Mouse (Mus musculus) liver, embryonic 12.5 days (tissue): ENCODE results near the gene Fhit. TPM values are rescaled to one million over a fixed set of nuclear protein-coding genes. Genes with fewer than 3 reads are reported as not detected.

Experiments used
- ATAC-seq: fragments of 200-750 bp; cut with Nextera tagmentation; 2 replicates; pipeline ENCODE4 v1.8.0; 2017; ENCODE audit warnings: moderate number of reproducible peaks, mild to moderate bottlenecking, moderate library complexity
- H3K27ac ChIP-seq: fragments of 300-500 bp; sonication (generic); 2 replicates; pipeline ENCODE4 v1.5.1; 2016; ENCODE audit warnings: mild to moderate bottlenecking
- H3K27me3 ChIP-seq: fragments of 300-500 bp; sonication (generic); replicated peaks from 2 replicates; pipeline ENCODE4 v1.6.1; 2016; ENCODE audit warnings: mild to moderate bottlenecking, moderate library complexity
- H3K36me3 ChIP-seq: fragments of 300-500 bp; sonication (generic); 2 replicates; pipeline ENCODE4 v1.6.1; 2016; ENCODE audit warnings: mild to moderate bottlenecking, moderate library complexity
- H3K4me1 ChIP-seq: fragments of 300-500 bp; sonication (generic); 2 replicates; pipeline ENCODE4 v1.6.1; 2016
- H3K4me2 ChIP-seq: fragments of 300-500 bp; sonication (generic); 2 replicates; pipeline ENCODE4 v1.6.1; 2016; ENCODE audit warnings: mild to moderate bottlenecking, moderate library complexity
- H3K4me3 ChIP-seq: fragments of 300-500 bp; sonication (generic); 2 replicates; pipeline ENCODE4 v1.5.1; 2016; ENCODE audit warnings: mild to moderate bottlenecking, moderate library complexity
- H3K9ac ChIP-seq: fragments of 300-500 bp; sonication (generic); 2 replicates; pipeline ENCODE4 v1.6.1; 2016; ENCODE audit warnings: mild to moderate bottlenecking, moderate library complexity
- H3K9me3 ChIP-seq: fragments of 300-500 bp; sonication (generic); replicated peaks from 2 replicates; pipeline ENCODE4 v1.6.1; 2016; ENCODE audit warnings: mild to moderate bottlenecking, moderate library complexity
- WGBS: fragments of 180-500 bp; shearing (Covaris S2); methylation state at CpG from one replicate; pipeline ENCODE4 v1.1.7; 2016; ENCODE audit not compliant: insufficient replicate concordance; 5-methylcytosine and 5-hydroxymethylcytosine counted together
- polyA plus RNA-seq: library from polyadenylated mRNA; unstranded; fragments of >200 nt; fragmentation: Nextera tagmentation; extraction: Ambion mirVana; gene quantifications from 2 replicates; pipeline ENCODE4 v1.2.1, GENCODE M21; 2016

The Fhit gene
- polyA plus RNA-seq, 1 experiment from 2014 or later = 2.1 TPM

DNA sequence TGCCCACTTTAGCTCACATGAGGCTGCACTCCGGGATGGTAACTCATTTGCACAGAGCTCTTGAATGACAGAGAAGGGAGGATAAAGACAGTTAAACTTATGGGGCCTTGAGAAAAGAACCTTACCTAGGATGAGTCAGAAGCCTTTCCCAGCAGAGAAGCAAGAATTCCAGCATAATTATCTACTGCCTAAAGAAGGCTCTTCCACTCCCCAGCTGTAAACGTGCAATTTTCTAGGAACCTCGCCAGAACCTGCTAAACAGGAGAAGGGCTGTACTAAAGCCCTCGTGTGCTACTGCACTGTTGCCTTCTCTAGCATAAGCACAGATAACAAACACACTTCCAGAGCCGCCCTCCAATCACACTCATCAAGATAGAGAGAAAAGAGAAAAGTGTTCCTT, 709.6 kb downstream of the Fhit start:
- ATAC-seq = peak; percentile 52
- Histone ChIP-seq H3K9me3 (no peaks in the 10 kb centered on the region), H3K9ac (no peak overlapping the region), H3K4me2 (peak overlapping the region; percentile 73), H3K27me3 (no peaks in the 10 kb centered on the region), H3K4me3 (peak overlapping the region; percentile 51; the same call in 1 of the 2 replicates), H3K27ac (peak overlapping the region; percentile 77), H3K4me1 (peaks cover 26% of the 10 kb centered on the region), H3K36me3 (no peaks in the 10 kb centered on the region)
- WGBS = 33% methylated on average over 5 of the region's 5 CpGs

DNA sequence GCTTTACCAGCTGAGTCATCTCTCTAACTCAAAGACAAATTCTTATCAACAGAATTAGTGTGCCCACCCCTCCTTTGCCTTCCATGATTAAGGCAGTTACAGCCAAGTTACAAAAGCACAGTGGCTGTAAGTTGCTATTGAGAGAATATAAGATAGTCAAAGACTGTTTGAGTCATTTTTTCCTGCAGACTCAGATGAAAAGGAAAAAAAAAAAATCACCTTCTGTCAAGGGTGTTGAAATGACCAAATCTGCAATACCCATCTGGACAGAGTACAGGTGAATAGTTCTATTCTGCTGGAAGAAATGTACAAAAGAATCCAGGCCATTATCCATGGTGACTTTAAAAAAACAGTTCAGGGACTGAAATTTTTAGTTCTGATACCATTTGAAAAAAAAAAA, 716.5 kb downstream of the Fhit start:
- no peaks in the 10 kb centered on the region for H3K4me1 ChIP-seq
- no peak overlapping the region for H3K4me2 ChIP-seq
- no peaks in the 10 kb centered on the region for H3K36me3 ChIP-seq
- no peak overlapping the region for H3K27ac ChIP-seq
- ATAC-seq = no peak
- H3K27me3 ChIP-seq = no peaks in the 10 kb centered on the region
- no peaks in the 10 kb centered on the region for H3K9me3 ChIP-seq
- no peak overlapping the region for H3K4me3 ChIP-seq
- no peak overlapping the region for H3K9ac ChIP-seq

DNA sequence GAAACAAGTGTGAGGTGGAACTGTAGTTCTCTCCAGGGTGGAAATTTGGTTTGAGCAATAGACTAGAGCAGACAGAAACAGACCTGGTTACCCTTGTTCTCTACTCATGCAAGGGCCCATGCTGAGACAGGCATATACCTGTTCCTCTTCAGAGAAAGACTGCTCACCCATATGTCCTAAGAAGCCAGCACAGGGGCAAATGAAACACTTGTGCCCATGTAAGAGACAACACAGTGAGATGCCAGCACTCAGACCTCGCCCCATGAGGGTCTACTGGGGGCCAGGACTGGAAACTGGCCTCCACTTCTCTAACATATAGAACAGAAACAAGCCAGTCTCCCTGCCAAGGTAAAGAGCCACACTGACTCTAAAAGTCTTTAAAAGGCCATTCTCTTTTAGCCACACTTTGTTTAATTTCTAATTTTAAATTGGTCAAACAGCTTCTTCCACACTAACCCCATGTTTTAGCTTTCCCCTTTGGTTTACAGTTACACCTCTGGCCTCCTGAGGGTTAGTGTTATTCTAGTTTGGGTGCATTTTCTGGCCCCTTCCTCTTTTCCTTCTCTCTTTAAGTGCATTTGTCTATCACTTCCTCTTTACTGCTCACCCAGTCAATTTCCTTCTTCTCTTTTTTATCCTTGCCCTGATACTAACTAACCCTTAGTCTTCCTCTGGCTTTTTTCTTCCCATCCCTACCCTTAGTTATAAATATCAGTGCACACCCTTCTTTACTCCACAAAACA, 722.7 kb downstream of the Fhit start:
- Histone ChIP-seq H3K36me3 (no peaks in the 10 kb centered on the region), H3K4me1 (no peaks in the 10 kb centered on the region), H3K27ac (no peak overlapping the region), H3K9ac (no peak overlapping the region), H3K4me2 (no peak overlapping the region), H3K4me3 (no peak overlapping the region), H3K27me3 (no peaks in the 10 kb centered on the region), H3K9me3 (no peaks in the 10 kb centered on the region)
- no peak for ATAC-seq
- WGBS = 77% methylated on average over 1 of the region's 1 CpGs

DNA sequence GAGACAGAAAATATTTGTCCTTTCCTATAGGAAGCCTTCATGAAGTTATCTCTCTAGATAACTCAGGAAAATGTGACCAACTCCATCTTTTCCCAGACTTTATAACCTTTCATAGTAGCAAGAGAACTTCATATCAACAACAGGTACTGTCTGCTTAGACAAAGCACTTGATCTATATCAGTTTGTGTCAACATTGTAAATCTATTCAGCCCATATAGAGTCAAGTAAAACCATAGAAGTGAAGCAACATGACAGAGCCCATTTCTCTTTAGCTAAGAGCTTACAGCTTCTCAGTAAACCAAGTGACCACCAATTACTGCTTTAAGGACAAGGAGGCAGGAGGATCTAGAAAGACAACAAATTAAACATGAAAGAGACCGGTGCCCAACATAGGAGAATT, 725.6 kb downstream of the Fhit start:
- no peak for ATAC-seq
- Histone ChIP-seq H3K27me3 (no peaks in the 10 kb centered on the region), H3K4me3 (no peak overlapping the region), H3K4me1 (no peaks in the 10 kb centered on the region), H3K27ac (no peak overlapping the region), H3K4me2 (no peak overlapping the region), H3K36me3 (no peaks in the 10 kb centered on the region), H3K9ac (no peak overlapping the region), H3K9me3 (no peaks in the 10 kb centered on the region)
- 79% methylated on average over 1 of the region's 1 CpGs for WGBS

DNA sequence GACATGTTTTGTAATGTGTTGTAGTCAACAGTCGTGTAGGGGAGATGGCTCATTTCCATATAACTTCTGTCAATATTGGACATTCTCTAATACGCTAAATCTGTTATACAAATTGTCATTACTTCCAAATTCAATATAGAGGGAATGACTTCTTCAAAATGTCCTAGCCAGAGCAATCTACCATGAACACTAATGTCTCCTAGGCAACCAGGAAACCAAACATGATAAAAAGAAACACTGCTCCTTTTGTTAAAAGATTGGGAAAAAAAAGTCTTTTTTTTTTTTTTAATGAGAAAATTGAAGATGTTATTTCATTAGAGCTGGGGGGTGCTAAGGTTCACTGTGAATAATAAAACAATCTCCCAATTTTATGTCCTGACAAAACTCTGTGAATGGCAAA, 729.3 kb downstream of the Fhit start:
- Histone ChIP-seq H3K9ac (no peak overlapping the region), H3K4me1 (no peaks in the 10 kb centered on the region), H3K4me3 (no peak overlapping the region), H3K27ac (no peak overlapping the region), H3K4me2 (no peak overlapping the region), H3K9me3 (no peaks in the 10 kb centered on the region), H3K27me3 (no peaks in the 10 kb centered on the region), H3K36me3 (no peaks in the 10 kb centered on the region)
- WGBS = 68% methylated on average over 2 of the region's 2 CpGs
- no peak for ATAC-seq

DNA sequence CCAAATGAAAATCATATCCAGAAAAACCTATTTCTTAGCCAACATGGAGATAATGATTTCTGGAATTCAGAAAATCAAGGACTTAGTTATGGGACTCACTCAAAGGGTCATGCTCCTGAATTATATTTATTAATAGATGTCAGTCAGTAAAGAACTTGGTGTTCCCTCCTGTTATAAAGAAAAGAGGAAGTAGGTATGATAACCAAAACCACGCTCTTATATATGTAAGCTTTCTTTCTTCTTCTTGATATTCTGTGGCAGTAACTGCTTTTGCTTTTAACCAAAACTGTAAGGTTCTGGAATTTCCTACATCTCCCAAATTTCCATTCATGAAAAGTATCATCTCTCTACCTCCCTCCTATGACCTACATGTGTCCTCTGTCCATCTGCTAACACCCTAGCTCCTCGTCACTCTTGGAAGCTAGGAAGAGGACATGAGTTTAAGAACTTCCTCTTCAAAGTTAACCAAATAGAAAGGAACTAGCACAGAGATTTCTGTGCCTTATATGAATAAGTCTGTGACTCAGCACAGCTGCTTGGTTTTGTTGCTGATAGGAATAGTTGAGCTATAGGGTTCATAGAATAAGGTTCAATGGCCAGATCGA, 731.3 kb downstream of the Fhit start:
- no peaks in the 10 kb centered on the region for H3K27me3 ChIP-seq
- H3K27ac ChIP-seq = no peak overlapping the region
- 44% methylated on average over 3 of the region's 3 CpGs for WGBS
- H3K4me2 ChIP-seq = no peak overlapping the region
- ATAC-seq = no peak
- H3K9me3 ChIP-seq = no peaks in the 10 kb centered on the region
- H3K4me3 ChIP-seq = no peak overlapping the region
- H3K4me1 ChIP-seq = no peaks in the 10 kb centered on the region
- no peaks in the 10 kb centered on the region for H3K36me3 ChIP-seq
- no peak overlapping the region for H3K9ac ChIP-seq

DNA sequence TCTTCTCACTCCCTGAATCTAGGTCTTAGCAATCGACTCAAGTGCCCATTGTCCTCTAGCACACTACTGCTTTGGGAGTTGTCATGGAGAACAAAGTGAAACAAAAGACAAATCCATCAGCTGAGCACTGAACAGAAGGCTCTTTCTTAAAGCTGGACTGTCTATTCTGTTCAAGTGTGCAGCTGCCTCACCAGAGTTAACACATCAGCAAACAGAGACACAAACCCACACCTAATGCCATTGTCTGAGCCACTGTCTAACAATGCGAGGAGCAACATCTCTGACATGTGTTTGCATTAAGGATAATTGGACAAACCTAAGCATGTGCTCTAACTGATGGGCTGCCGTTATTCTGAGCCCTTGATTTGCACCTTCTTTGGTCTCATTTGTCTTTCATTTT, 738.3 kb downstream of the Fhit start:
- Histone ChIP-seq H3K36me3 (no peaks in the 10 kb centered on the region), H3K4me1 (no peaks in the 10 kb centered on the region), H3K4me3 (no peak overlapping the region), H3K27me3 (no peaks in the 10 kb centered on the region), H3K9me3 (no peaks in the 10 kb centered on the region), H3K4me2 (no peak overlapping the region), H3K27ac (no peak overlapping the region), H3K9ac (no peak overlapping the region)
- 68% methylated on average over 3 of the region's 3 CpGs for WGBS
- no peak for ATAC-seq

DNA sequence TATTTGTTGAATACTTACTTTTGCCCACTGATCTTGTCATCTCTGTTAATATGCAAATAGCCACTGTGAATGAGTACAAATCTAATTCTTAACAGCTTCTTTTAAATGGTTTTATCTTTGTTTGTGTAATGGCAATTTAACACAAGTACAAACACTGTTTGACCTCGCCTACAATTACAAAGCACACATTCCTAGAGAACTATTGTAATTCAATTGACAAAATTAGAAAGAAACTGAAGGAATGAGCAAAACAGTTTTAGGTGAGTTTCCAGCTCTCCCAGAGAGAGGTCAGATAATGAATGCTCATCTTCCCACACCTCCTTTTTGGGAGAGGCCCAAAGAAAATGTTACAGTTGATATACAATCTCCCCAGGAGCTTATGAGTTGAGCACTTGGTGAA, 739.6 kb downstream of the Fhit start:
- ATAC-seq = no peak
- H3K27ac ChIP-seq = no peak overlapping the region
- no peaks in the 10 kb centered on the region for H3K27me3 ChIP-seq
- no peaks in the 10 kb centered on the region for H3K4me1 ChIP-seq
- WGBS = 47% methylated on average over 1 of the region's 1 CpGs
- H3K4me2 ChIP-seq = no peak overlapping the region
- no peaks in the 10 kb centered on the region for H3K36me3 ChIP-seq
- no peak overlapping the region for H3K4me3 ChIP-seq
- H3K9ac ChIP-seq = no peak overlapping the region
- H3K9me3 ChIP-seq = no peaks in the 10 kb centered on the region

DNA sequence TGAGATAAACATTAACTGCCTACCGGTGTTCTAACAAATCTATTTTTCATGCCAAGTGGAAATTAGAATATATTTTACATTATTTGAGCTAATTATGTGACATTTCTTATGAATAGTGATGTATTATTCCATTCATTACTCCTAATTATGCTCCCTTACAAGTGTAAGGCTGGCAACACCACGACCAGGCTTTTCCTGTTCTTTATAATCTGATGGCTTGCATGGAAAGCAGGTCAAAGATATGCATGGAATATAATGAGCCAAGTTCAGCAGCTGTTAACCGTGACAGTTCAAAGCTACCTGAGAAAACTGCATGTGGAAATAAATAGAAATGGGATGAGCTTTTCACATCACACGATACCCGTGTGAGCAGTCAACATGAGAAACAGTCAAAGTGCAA, 746.8 kb downstream of the Fhit start:
- Histone ChIP-seq H3K27ac (no peak overlapping the region), H3K27me3 (no peaks in the 10 kb centered on the region), H3K4me2 (no peak overlapping the region), H3K36me3 (no peaks in the 10 kb centered on the region), H3K9ac (no peak overlapping the region), H3K4me3 (no peak overlapping the region), H3K9me3 (no peaks in the 10 kb centered on the region), H3K4me1 (no peaks in the 10 kb centered on the region)
- 73% methylated on average over 5 of the region's 5 CpGs for WGBS
- no peak for ATAC-seq

DNA sequence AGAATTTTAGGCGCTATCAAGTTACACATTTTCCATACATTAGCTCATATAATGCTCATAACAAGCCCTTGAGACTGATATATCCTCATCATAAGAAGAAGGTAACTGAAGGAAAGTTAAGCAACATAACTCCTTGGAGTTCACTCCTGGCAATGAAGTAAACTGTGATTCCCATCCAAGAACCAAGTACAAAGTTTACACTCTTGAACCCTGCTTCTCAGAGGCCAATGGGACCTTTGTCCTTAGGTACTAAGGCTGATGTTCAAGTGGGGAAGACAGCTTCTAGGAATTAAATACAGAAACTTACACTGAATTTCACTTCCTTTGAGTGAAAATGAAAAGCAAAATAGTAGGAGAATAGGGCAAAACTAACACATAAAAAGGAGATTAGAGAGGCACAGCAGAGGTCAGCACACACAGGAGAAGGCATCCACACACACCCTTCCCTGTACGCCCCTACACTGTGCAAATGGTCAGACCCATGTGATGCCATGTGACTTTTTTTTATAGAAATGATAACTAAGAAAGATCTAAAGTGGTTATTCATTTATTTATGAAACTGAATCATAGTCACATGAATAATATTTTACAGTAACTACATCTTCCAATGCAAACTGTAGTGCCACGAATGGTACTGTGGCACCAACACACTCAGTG, 752.4 kb downstream of the Fhit start:
- ATAC-seq = no peak
- Histone ChIP-seq H3K4me2 (no peak overlapping the region), H3K36me3 (no peaks in the 10 kb centered on the region), H3K27ac (no peak overlapping the region), H3K4me3 (no peak overlapping the region), H3K9me3 (no peaks in the 10 kb centered on the region), H3K9ac (no peak overlapping the region), H3K27me3 (no peaks in the 10 kb centered on the region), H3K4me1 (no peaks in the 10 kb centered on the region)
- 79% methylated on average over 3 of the region's 3 CpGs for WGBS

DNA sequence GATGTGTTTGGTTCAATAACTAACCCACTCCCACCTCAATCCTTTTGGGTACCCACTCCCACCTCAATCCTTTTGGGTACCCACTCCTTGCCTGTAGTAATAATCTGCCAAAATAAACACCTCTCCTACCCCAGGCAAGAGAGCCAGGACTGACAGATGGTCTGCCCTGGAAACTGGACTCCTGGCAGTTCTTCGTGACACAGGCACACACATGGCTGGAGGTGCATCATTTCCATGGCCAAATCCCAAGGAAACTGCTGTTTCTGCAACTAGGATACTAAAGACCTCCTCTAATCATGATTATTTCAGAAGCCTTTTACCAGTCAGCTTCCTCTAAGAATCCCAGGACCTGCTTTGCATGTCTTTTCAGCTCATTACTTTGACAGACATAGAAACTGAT, 756.5 kb downstream of the Fhit start:
- H3K4me3 ChIP-seq = no peak overlapping the region
- 71% methylated on average over 1 of the region's 1 CpGs for WGBS
- no peaks in the 10 kb centered on the region for H3K36me3 ChIP-seq
- H3K27me3 ChIP-seq = no peaks in the 10 kb centered on the region
- H3K9me3 ChIP-seq = no peaks in the 10 kb centered on the region
- no peak overlapping the region for H3K4me2 ChIP-seq
- no peak overlapping the region for H3K9ac ChIP-seq
- no peaks in the 10 kb centered on the region for H3K4me1 ChIP-seq
- no peak overlapping the region for H3K27ac ChIP-seq
- ATAC-seq = no peak

DNA sequence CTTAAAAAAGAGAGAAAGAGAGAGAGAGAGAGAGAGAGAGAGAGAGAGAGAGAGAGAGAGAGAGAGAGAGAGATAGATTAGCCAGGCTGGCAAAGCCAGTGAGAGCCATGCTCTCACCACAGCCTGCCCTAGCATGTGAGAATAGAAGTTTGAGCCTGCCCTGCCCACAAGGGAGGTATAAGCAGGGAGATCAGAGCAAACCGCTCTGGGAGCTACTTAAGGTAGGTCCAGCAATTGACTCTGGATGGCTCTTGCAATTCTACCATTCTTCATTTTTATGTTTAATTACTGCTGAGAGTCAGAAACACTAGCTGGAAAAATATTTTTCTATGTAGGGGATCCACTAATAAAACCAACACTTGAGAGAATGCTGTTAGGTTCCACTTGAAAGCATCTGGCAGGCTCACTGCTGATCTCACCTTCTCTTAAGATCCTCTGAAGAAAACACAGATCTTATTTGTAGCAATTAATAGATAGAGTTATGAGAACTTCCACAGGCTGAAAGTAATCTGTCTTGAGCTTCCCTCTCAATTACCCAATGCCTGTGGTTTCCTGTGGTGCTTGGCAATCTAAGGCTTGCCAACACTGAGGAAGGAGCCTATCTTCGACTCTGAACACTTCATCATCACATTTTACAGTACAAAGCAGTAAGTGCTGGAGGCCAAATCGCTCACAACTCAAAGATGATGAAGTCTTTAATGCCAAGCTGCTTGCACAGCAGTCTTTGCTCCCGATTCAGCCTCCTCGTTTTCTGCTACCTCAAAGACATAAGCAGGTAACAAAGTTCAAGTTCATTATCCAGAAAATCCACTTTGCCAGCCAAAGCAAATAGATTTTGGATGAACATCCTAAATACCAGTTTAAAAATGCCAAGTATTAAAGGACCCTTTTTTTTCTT, 793.8 kb downstream of the Fhit start:
- H3K4me2 ChIP-seq = no peak overlapping the region
- WGBS = 47% methylated on average over 5 of the region's 5 CpGs
- H3K9ac ChIP-seq = no peak overlapping the region
- H3K4me1 ChIP-seq = no peaks in the 10 kb centered on the region
- H3K27ac ChIP-seq = no peak overlapping the region
- H3K4me3 ChIP-seq = no peak overlapping the region
- H3K27me3 ChIP-seq = no peaks in the 10 kb centered on the region
- no peaks in the 10 kb centered on the region for H3K9me3 ChIP-seq
- no peak for ATAC-seq
- H3K36me3 ChIP-seq = no peaks in the 10 kb centered on the region
